Mouse (Mus musculus): ENCODE measurements at regions not wholly inside any gene's neighbourhood (a gene's known extent, or its start where the extent isn't known, plus 50 kb on each side); places are given as distances from the start of the nearest gene placed in this dataset.

DNA sequence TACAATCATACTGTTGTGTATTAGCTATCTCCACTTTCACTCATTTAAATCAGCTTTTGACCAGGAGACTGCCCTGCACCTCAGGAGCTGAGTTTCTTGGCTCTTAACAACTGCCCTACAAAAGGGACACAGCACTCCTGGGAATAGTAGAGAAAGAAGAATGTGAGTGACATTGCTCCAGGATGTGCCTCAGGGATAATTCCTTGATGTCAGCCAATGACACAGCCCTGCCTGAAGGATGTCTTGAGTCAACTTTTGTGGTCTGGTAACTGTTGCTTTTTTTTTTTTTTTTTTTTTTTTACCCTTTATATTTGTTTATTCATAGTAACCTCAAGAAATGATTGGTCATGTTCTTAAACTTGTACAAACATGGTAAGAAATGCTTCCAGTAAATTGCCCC lies 415.5 kb downstream of the Hdgfl1 start:
- Histone ChIP-seq H3K4me3 (ENCODE audit: insufficient read depth, poor library complexity, severe bottlenecking) (no peak overlapping the region), H3K36me3 (ENCODE audit: control insufficient read depth, insufficient read depth) (no peaks in the 10 kb centered on the region), H3K27me3 (ENCODE audit: control insufficient read depth, insufficient read depth, insufficient read length) (no peaks in the 10 kb centered on the region), H3K79me2 (ENCODE audit: control insufficient read depth, insufficient read depth) (no peaks in the 10 kb centered on the region), H3K79me3 (ENCODE audit: low read depth) (no peaks in the 10 kb centered on the region), H3ac (ENCODE audit: control insufficient read depth, insufficient read length, low read depth) (no peak overlapping the region)
- no peak for TF ChIP-seq CTCF (IDR thresholded peaks at IDR 0.05; ENCODE audit: control insufficient read depth, insufficient read depth, insufficient read length)
- TF ChIP-seq MYOD1 (IDR thresholded peaks at IDR 0.05; ENCODE audit: control insufficient read depth, insufficient read length, low read depth), result no peak
- TF ChIP-seq USF1 (IDR thresholded peaks at IDR 0.05; ENCODE audit: low read depth), result no peak
- TF ChIP-seq MYOG (IDR thresholded peaks at IDR 0.05; ENCODE audit: control insufficient read depth, extremely low read depth, insufficient read length), result no peak
- no peak for TF ChIP-seq FOSL1 (IDR thresholded peaks at IDR 0.05; ENCODE audit: insufficient read depth, low read length, poor library complexity, severe bottlenecking)
- TF ChIP-seq MAX (IDR thresholded peaks at IDR 0.05), result no peak

DNA sequence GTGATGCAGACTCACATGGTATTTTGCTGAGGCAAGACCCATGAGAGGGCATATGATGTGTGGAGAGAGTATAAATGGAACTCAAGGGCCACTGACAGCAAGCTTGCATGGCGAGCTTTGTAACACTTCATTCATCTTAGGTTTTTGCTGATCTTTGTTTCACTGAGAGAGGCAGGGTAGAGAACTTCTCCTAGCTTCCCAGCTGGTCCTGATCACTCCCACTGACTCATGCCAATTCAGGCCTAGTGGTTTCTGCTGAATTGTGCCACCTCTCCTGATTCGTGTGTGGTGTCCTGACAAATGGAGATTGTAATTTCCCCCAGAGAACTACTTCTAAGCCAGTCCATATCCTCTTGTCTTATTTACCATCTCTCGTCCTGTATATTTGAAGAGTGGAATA lies 419.5 kb downstream of the Hdgfl1 start:
- H3K36me3 ChIP-seq (ENCODE audit: control insufficient read depth, insufficient read depth), result no peaks in the 10 kb centered on the region
- no peaks in the 10 kb centered on the region for H3K79me2 ChIP-seq (ENCODE audit: control insufficient read depth, insufficient read depth)

DNA sequence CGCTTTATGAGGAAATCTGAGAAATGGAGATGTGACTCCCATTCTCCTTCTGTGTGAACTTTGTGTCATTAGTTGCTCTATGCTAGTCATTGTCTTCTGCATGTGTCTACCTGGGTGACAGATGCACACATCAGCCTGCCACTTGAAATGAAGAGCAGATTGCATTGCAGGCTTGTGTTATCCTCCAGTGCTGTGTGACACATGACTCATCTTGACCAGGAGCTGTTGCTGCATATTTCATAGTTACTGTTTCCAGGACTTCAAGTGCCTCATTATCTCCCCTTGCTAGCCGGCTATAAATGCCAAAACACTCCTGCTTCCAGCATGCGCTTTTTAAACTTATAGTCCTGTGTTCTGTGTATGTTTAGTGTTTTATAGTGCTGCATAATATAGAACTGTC lies 431.2 kb downstream of the Hdgfl1 start:
- Histone ChIP-seq H3K4me3 (ENCODE audit: insufficient read depth, poor library complexity, severe bottlenecking) (no peak overlapping the region), H3K79me2 (ENCODE audit: control insufficient read depth, insufficient read depth) (no peaks in the 10 kb centered on the region), H3K36me3 (ENCODE audit: control insufficient read depth, insufficient read depth) (no peaks in the 10 kb centered on the region), H3K79me3 (ENCODE audit: low read depth) (no peaks in the 10 kb centered on the region), H3ac (ENCODE audit: control insufficient read depth, insufficient read length, low read depth) (no peak overlapping the region), H3K27me3 (ENCODE audit: control insufficient read depth, insufficient read depth, insufficient read length) (no peaks in the 10 kb centered on the region)
- no peak for TF ChIP-seq MAX (IDR thresholded peaks at IDR 0.05)
- no peak for TF ChIP-seq MYOD1 (IDR thresholded peaks at IDR 0.05; ENCODE audit: control insufficient read depth, insufficient read length, low read depth)
- no peak for TF ChIP-seq CEBPB (IDR thresholded peaks at IDR 0.05; ENCODE audit: low read depth)
- no peak for TF ChIP-seq MYOG (IDR thresholded peaks at IDR 0.05; ENCODE audit: control insufficient read depth, extremely low read depth, insufficient read length)
- TF ChIP-seq CTCF (IDR thresholded peaks at IDR 0.05; ENCODE audit: control insufficient read depth, insufficient read depth, insufficient read length), result no peak
- TF ChIP-seq FOSL1 (IDR thresholded peaks at IDR 0.05; ENCODE audit: insufficient read depth, low read length, poor library complexity, severe bottlenecking), result no peak
- TF ChIP-seq USF1 (IDR thresholded peaks at IDR 0.05; ENCODE audit: low read depth), result no peak

More for the DNA sequence above, 419.5 kb downstream of the Hdgfl1 start:
- no peak overlapping the region for H3K4me3 ChIP-seq (ENCODE audit: insufficient read depth, poor library complexity, severe bottlenecking)
- no peaks in the 10 kb centered on the region for H3K79me3 ChIP-seq (ENCODE audit: low read depth)
- no peak overlapping the region for H3ac ChIP-seq (ENCODE audit: control insufficient read depth, insufficient read length, low read depth)
- TF ChIP-seq CTCF (IDR thresholded peaks at IDR 0.05; ENCODE audit: control insufficient read depth, insufficient read depth, insufficient read length) (no peak), MYOD1 (IDR thresholded peaks at IDR 0.05; ENCODE audit: control insufficient read depth, insufficient read length, low read depth) (no peak), USF1 (IDR thresholded peaks at IDR 0.05; ENCODE audit: low read depth) (no peak), CEBPB (IDR thresholded peaks at IDR 0.05; ENCODE audit: low read depth) (no peak), MYOG (IDR thresholded peaks at IDR 0.05; ENCODE audit: control insufficient read depth, extremely low read depth, insufficient read length) (no peak), MAX (IDR thresholded peaks at IDR 0.05) (no peak), FOSL1 (IDR thresholded peaks at IDR 0.05; ENCODE audit: insufficient read depth, low read length, poor library complexity, severe bottlenecking) (no peak)
- H3K27me3 ChIP-seq (ENCODE audit: control insufficient read depth, insufficient read depth, insufficient read length), result no peaks in the 10 kb centered on the region

DNA sequence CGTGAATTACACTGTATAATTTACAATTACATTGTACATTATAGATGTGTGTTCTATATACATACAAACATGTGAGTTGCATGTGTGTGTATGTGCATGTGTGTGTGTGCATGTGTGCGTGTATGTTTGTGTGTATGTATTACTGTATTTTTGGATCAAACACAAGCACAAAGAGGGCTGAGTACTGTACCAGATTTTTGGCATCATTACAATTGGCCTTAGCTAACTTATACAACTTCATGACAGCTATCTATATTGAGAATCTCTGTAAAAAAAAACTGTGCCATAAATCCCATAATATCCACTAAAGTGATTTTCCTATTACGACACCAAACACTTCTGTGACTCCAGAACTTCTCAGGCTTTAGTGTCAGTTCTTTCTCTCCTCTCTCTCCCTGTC lies 444.9 kb downstream of the Hdgfl1 start:
- Histone ChIP-seq H3K4me3 (ENCODE audit: insufficient read depth, poor library complexity, severe bottlenecking) (no peak overlapping the region), H3K79me2 (ENCODE audit: control insufficient read depth, insufficient read depth) (no peaks in the 10 kb centered on the region), H3K27me3 (ENCODE audit: control insufficient read depth, insufficient read depth, insufficient read length) (no peaks in the 10 kb centered on the region), H3ac (ENCODE audit: control insufficient read depth, insufficient read length, low read depth) (no peak overlapping the region), H3K79me3 (ENCODE audit: low read depth) (no peaks in the 10 kb centered on the region), H3K36me3 (ENCODE audit: control insufficient read depth, insufficient read depth) (no peaks in the 10 kb centered on the region)
- TF ChIP-seq USF1 (IDR thresholded peaks at IDR 0.05; ENCODE audit: low read depth) (no peak), MYOG (IDR thresholded peaks at IDR 0.05; ENCODE audit: control insufficient read depth, extremely low read depth, insufficient read length) (no peak), CEBPB (IDR thresholded peaks at IDR 0.05; ENCODE audit: low read depth) (no peak)

DNA sequence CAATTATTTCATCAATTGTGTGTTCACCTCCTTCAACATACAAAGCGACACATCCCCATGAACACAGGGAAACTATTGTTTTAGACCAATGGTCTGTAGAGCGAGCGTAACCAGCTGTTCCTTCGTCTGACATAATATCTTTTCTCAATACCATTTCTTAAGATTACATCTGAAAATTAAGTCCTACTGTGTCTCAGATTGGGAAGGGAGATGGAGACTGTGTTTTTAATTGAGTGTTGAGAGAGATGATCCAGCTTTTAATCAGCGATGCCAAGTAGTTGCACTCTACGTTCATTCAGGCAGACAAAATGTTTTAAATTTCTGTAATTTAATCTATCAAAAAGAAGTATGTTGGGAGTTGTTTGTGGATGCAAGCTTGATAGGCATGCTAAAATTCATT lies 445.3 kb downstream of the Hdgfl1 start:
- Histone ChIP-seq H3K4me3 (ENCODE audit: insufficient read depth, poor library complexity, severe bottlenecking) (no peak overlapping the region), H3K79me2 (ENCODE audit: control insufficient read depth, insufficient read depth) (no peaks in the 10 kb centered on the region), H3K79me3 (ENCODE audit: low read depth) (no peaks in the 10 kb centered on the region), H3K36me3 (ENCODE audit: control insufficient read depth, insufficient read depth) (no peaks in the 10 kb centered on the region), H3ac (ENCODE audit: control insufficient read depth, insufficient read length, low read depth) (no peak overlapping the region), H3K27me3 (ENCODE audit: control insufficient read depth, insufficient read depth, insufficient read length) (no peaks in the 10 kb centered on the region)
- no peak for TF ChIP-seq CTCF (IDR thresholded peaks at IDR 0.05; ENCODE audit: control insufficient read depth, insufficient read depth, insufficient read length)
- TF ChIP-seq USF1 (IDR thresholded peaks at IDR 0.05; ENCODE audit: low read depth), result no peak
- no peak for TF ChIP-seq FOSL1 (IDR thresholded peaks at IDR 0.05; ENCODE audit: insufficient read depth, low read length, poor library complexity, severe bottlenecking)
- TF ChIP-seq MYOG (IDR thresholded peaks at IDR 0.05; ENCODE audit: control insufficient read depth, extremely low read depth, insufficient read length), result no peak
- no peak for TF ChIP-seq CEBPB (IDR thresholded peaks at IDR 0.05; ENCODE audit: low read depth)

DNA sequence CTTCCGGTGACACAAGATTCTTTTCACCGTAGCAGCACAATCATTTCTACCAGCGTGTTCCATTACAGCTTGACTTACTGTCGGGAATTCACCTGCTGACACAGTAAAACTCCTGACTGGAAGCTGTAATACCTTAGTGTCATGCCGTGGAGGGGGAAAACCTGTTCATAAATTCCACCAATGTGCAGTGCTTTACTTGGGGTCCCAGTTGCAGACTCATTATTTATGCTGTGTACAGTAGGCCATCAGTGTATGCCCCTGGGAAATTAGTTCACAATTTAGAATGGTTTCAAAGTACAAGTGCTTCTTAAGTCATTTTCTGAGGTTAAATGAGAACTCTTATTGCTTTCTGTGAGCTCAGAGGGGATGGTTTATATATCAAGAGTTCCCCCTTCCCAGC lies 451.4 kb downstream of the Hdgfl1 start:
- H3K79me2 ChIP-seq (ENCODE audit: control insufficient read depth, insufficient read depth), result no peaks in the 10 kb centered on the region
- no peak overlapping the region for H3ac ChIP-seq (ENCODE audit: control insufficient read depth, insufficient read length, low read depth)
- no peak overlapping the region for H3K4me3 ChIP-seq (ENCODE audit: insufficient read depth, poor library complexity, severe bottlenecking)
- no peaks in the 10 kb centered on the region for H3K79me3 ChIP-seq (ENCODE audit: low read depth)
- TF ChIP-seq CTCF (IDR thresholded peaks at IDR 0.05; ENCODE audit: control insufficient read depth, insufficient read depth, insufficient read length) (no peak), CEBPB (IDR thresholded peaks at IDR 0.05; ENCODE audit: low read depth) (no peak), FOSL1 (IDR thresholded peaks at IDR 0.05; ENCODE audit: insufficient read depth, low read length, poor library complexity, severe bottlenecking) (no peak), USF1 (IDR thresholded peaks at IDR 0.05; ENCODE audit: low read depth) (no peak), MAX (IDR thresholded peaks at IDR 0.05) (no peak), MYOG (IDR thresholded peaks at IDR 0.05; ENCODE audit: control insufficient read depth, extremely low read depth, insufficient read length) (no peak), MYOD1 (IDR thresholded peaks at IDR 0.05; ENCODE audit: control insufficient read depth, insufficient read length, low read depth) (no peak)
- H3K36me3 ChIP-seq (ENCODE audit: control insufficient read depth, insufficient read depth), result no peaks in the 10 kb centered on the region
- no peaks in the 10 kb centered on the region for H3K27me3 ChIP-seq (ENCODE audit: control insufficient read depth, insufficient read depth, insufficient read length)
